Mouse (Mus musculus): ENCODE measurements around the gene Aurka.
A peak's percentile ranks its signal among the peaks of the same experiment; 100 is the strongest.

Gene Aurka

GRCm38 (mm10) chr2:172381898-172382297, 11.6 kb upstream of the Aurka start:
- DNase-seq (ENCODE audit: low read depth, low spot score): no peak

DNA sequence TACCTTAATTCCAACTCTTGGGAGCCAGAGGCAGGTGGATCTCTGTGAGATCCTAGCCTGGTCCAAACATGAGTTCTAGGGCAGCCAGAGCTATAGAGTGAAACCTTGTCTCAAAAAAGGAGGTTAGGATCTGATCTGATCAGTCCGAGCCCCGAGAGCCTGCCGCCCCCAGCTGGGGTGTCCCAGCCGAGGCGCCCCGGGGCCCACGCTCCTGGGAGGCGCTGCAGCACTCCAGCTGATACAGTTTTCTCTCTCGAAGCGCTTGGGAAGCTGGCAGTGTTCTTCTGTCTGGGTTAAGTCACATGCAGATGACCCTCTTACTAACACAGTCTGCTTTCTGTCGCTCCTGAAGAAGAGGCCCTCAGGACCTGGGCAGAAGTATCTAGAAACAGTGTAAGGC, 11.0 kb upstream of the Aurka start:
- DNase-seq (ENCODE audit: low read depth, low spot score): no peak

GRCm38 (mm10) chr2:172380513-172380912, 10.2 kb upstream of the Aurka start:
- peak; percentile 29 for DNase-seq (ENCODE audit: low read depth, low spot score)

- peak; percentile 56 for DNase-seq (ENCODE audit: low read depth, low spot score)
Observed at GRCm38 (mm10) chr2:172378332-172378731, 8.0 kb upstream of the Aurka start.

DNA sequence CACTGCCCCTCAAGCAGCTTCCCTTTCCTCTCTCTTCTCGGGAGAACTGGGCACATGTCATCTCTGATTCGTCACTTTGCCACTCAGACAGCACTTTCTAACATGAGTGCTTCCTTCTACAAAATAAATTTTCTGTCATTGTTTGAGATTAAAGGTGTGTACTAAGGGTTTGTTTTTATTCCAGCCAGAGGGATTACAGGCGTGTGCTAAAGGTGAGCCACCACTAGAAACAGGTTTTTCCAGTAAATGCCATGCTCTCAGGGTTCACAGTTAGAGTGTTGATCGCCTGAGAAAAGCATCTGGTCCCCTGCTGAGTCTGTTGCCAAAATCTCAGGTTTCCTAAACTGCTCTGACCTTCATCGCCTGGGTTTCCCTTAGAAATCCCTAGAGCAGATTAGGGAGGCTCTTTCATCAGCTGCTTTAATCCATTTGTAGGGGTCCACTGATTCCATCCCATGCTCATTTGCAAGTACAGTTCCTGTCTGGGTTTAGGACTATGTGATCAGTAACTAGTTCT, 6.7 kb upstream of the Aurka start:
- DNase-seq (ENCODE audit: low read depth, low spot score): peak; percentile 28

GRCm38 (mm10) chr2:172376551-172376950, 6.2 kb upstream of the Aurka start:
- no peak for DNase-seq (ENCODE audit: low read depth, low spot score)

- no peak for DNase-seq (ENCODE audit: low read depth, low spot score)
Observed at GRCm38 (mm10) chr2:172371258-172371657, 923 bp upstream of the Aurka start.

DNA sequence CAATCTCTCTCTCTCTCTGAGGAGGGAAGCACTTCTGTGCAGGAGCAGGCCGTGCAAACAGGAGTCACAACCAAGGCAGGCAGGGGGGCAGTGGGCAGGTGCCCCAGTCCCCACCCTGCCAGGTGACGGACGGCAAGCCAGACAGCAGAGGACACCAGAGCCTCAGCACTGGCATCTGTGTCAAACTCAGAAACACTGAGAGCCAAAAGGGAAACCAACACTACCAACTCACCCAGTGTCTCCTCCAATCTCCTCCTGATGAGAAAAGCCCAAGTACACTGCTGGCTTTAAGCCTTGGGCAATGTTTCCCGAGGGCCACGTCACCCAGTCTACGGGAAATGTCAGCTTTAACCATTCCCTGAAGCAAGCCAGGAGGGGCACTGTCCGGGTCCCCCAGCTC, 7.2 kb downstream of the Aurka start:
- no peak for DNase-seq (ENCODE audit: low read depth, low spot score)

DNA sequence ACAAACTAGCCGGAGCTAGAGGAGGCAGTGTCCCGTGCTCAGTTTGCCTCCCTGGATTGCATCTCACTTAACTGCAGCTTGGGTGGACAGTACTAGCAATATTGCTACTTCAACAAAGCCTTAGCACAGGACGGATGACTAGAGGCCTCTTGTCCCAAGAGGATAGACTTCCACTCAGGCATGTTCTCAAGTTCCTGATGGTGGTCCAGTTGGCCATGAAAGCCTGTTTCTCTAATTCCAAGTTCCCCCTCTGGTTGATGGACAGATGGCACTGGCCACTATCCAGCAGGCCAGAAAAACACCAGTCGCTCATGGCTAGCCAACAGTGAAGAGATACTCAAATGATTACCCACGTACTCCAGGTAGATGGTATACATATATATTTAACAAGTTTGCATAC, 14.5 kb downstream of the Aurka start:
- no peak for DNase-seq (ENCODE audit: low read depth, low spot score)

- DNase-seq (ENCODE audit: low read depth, low spot score): no peak
Observed at GRCm38 (mm10) chr2:172354761-172355160, 15.6 kb downstream of the Aurka start.

GRCm38 (mm10) chr2:172353218-172353617, 17.1 kb downstream of the Aurka start:
- no peak for DNase-seq (ENCODE audit: low read depth, low spot score)

DNA sequence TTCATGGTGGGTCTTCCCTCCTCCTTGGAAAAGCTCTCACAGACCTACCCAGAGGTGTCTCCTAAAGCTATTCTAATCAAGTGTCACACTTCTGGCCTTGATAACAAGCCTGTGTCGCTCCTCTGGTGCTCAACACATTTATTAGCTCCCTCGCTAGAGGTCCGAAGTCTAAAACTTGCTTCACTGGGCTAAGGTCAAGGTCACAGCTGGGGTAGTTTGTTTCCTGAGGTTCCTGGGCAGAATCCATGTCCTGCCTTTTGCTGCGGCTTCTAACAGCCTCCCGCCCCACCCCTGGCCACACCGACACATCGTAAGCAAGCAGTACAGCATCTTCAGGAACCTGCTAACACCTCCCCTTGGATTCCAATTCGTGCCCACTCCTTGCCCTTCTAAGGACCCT, 19.6 kb downstream of the Aurka start:
- no peak for DNase-seq (ENCODE audit: low read depth, low spot score)

DNA sequence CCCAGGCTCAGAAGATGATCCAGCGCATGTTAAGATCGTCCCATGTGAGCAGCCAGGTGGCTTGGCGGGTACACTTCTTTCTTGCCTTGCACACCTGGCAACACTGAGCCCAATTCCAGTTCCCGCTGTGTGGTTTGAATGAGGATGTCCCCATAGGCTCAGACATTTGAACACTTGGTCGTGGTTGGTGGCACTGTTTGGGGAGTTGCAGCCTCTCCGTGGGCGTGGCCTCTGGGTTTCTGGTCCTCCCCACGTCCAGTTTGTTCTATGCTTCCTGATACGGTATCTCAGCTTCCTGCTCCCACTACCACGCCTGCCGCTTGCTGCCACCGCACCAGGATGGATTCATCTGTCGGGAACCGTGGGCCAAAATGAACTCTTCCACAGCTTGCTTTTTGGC, 20.6 kb downstream of the Aurka start:
- peak; percentile 33 for DNase-seq (ENCODE audit: low read depth, low spot score)

DNA sequence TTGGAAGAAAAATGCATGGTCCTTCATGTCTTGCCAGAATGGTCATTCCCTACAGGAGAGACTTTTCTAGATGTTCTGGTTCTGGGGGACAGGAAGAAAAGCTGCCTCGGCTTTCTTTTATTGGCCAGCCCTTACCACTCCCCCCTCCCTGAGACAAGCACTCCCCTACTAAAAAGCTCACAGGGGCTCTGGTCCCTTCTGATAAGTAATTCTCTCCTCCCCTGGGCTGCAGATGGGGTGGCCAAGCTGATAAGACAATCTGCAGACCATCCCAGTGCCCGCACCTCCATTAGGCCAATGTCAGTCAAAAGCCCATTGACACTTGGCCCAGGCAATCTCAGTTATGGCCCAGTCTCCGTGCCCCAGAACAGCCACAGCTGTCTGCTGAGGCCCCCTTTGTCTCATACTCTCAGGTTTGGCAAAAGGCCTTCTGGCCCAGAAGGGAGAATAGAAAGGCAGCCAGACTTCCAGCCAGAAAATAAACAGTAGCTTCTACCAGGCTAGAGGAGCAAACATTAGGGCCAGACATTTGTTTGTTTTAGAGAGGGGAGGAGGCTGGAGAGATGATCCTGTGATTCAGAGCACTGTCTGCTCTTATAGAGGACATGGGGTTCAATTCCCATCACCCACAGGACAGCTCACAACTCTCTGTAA, 21.9 kb downstream of the Aurka start:
- DNase-seq (ENCODE audit: low read depth, low spot score): no peak

- DNase-seq (ENCODE audit: low read depth, low spot score): no peak
Observed at GRCm38 (mm10) chr2:172346933-172347611, 23.3 kb downstream of the Aurka start.

DNA sequence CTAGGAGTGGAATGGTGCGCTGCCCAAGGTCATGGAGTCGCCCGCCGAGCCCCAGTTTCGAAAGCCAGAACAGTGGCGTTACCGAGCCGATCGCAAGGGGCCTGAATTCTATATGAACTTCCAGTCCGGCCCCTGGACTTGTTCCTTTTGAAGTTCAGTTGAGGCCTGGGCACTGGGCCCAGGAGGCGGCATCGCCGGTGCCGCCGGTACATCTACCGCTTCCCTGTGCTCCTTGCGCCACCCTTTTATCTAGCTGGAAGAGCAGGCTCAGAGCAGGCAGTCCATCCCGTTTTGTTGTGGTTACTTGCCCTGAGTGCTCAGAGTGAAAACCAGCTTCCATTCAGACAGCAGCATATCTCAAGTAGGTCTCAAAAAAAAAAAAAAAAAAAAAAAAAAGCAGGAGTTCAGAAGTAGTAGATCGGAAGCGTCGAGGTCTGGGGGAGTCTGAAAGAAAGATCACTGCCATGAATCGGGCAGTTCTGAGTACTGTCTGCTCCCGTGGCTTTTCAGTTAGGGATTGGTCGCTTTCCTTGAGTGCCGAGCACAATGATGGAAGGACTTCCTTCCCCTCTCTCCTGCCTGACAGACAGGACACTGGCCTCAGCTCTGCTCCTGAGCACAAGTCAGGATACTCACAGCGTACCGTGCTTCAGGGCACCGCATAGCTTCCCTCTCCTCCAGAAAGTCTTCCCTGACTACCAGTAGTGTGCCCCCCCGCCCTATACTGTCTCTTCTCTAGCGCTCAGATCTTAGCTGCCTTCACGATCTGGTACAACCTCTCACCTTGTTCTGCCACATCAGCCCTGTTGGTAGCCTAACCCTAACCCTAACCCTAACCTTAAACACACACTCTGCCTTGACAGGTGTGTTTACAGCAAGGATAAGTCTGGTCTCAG, 24.1 kb downstream of the Aurka start:
- peak; percentile 21 for DNase-seq (ENCODE audit: low read depth, low spot score)

DNA sequence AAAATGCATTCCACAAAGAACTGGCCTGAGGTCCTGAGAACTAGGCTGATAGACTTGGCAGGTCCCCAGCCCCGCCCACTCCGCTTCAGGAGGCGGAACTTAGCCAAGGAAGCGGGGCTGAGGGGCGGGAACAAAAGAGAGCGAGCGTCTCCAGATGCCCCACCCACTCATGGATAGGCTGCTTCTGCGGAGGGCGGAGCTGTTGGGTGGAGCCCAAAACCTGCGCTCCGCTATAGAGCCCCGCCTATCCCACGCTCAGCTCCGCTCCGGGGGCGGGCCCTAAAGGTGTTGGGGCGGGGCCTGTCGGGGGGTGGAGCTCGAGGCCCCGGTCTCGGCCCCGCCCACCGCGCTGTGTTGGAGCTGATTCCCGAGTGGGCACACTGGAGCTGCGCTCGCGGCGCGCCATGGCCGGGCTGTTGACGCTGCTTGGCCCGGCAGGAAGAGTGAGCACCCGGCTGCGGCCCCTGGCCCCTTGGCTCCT, 25.0 kb downstream of the Aurka start, which contains the start of gene Fam210b:
Gene Fam210b (plus strand): TSS at position 308 of the 481 bp plus-strand sequence.
- DNase-seq (ENCODE audit: low read depth, low spot score): peak; percentile 98

DNA sequence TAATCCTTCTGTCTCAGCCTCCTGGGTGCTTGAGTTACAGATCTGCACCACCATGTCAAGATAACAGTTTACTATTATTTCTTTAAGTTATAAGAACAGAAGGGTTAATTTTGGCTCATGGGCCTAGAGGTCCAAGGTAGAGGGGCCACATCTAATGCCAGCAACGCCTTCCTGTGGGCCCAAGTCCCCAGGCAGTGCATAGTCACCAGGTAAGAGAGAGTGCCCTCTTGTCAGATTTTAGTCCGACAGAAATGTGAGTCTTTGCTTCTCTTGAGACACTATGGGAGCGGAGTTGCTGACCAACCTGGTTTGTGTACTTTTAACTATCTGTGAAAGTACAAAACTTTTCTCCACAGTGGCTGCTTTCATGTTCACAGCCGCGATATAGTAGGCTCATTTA, 25.7 kb downstream of the Aurka start:
- no peak for DNase-seq (ENCODE audit: low read depth, low spot score)

DNA sequence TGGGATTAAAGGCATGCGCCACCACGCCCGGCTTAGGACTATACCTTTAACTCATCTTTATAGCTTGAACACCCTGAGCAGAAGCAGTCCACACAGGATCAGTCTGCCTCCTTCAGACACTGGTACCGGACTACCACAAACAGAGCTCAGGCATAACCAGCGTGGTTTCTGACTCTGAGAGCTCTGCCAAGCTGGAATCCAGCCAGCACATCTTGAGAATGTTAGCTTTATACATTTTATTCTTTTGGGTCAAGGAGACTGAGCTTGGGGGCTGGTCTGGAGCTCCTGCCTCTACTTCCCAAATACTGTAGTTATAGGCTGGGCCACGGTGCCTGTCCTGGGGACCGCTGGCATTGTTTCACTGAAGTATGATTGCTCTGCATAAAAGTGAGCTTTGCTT, 26.6 kb downstream of the Aurka start:
- no peak for DNase-seq (ENCODE audit: low read depth, low spot score)

DNA sequence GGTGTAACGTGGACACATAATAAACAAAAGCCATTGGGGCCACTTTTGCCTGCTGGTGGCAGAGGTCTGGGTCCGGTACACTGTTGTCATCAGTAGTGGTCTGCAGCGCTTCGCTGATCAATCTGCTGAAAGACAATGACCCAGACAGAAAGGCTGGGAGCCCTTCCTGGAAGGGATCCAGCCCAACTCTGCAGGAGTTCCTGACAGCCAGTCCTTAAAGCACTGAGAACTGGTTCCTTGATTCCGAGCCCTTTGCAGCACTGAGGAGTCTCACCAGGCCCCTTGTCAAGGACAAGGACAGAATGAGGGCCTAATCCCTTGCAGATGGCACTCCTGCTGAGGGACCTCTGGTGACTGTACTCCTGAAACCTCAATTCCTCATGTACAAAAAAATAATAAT, 28.7 kb downstream of the Aurka start:
- DNase-seq (ENCODE audit: low read depth, low spot score): no peak

DNA sequence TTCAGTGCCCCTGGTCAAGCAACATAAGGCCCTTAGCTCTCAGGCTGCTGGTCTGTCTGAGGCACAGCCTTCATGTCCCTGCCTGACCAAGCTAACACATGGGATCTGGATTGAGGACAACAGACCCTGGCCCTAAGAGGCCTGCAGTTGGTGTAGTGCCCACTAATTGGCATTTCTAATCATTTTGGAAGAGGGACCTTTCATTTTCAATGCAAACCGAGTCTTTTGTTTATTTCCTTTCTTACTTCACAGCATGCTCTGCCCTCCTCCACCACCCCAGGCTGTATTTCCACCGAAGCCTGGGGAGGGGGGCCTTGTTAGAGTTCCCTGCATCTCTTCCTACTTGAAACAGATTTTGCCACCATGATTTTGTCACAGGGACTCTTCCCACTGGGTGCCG, 29.4 kb downstream of the Aurka start:
- DNase-seq (ENCODE audit: low read depth, low spot score): no peak
